Mouse (Mus musculus): ENCODE results near the gene Kcnj16. TPM values are rescaled to one million over a fixed set of nuclear protein-coding genes. Genes with fewer than 3 reads are reported as not detected.

Kcnj16 gene
- total RNA-seq (2022), result under 1 TPM in 1 of 4 experiments, not detected in 3; 0.06 TPM

GRCm38 (mm10) chr11:110967762-110968135, at the start of gene Kcnj16:
Kcnj16 (plus strand) TSS chr11:110968033.
- no peak for DNase-seq (ENCODE audit: low spot score)

GRCm38 (mm10) chr11:110918808-110919465, 48.9 kb upstream of the Kcnj16 start:
- DNase-seq (ENCODE audit: low spot score), result no peak

- DNase-seq (ENCODE audit: low spot score), result no peak
These were observed 32.1 kb upstream of the Kcnj16 start for GRCm38 (mm10) chr11:110935699-110936098.

- DNase-seq (ENCODE audit: low spot score), result no peak
These were observed 25.6 kb upstream of the Kcnj16 start for GRCm38 (mm10) chr11:110942280-110942679.

GRCm38 (mm10) chr11:110942695-110943135, 25.1 kb upstream of the Kcnj16 start:
- DNase-seq (ENCODE audit: low spot score), result no peak

GRCm38 (mm10) chr11:110956665-110957064, 11.2 kb upstream of the Kcnj16 start:
- DNase-seq (ENCODE audit: low spot score), result no peak

- DNase-seq (ENCODE audit: low spot score), result no peak
These were observed 6.2 kb upstream of the Kcnj16 start for GRCm38 (mm10) chr11:110961592-110962021.

- DNase-seq (ENCODE audit: low spot score), result no peak
These were observed 643 bp upstream of the Kcnj16 start for GRCm38 (mm10) chr11:110967019-110967761.

- DNase-seq (ENCODE audit: low spot score), result no peak
These were observed 1.1 kb downstream of the Kcnj16 start for GRCm38 (mm10) chr11:110968901-110969300.

- DNase-seq (ENCODE audit: low spot score), result no peak
These were observed 17.7 kb downstream of the Kcnj16 start for GRCm38 (mm10) chr11:110985508-110985907.

GRCm38 (mm10) chr11:110985949-110986348, 18.1 kb downstream of the Kcnj16 start:
- no peak for DNase-seq (ENCODE audit: low spot score)

- DNase-seq (ENCODE audit: low spot score), result peak; percentile 27
These were observed 25.8 kb downstream of the Kcnj16 start for GRCm38 (mm10) chr11:110993616-110994015.

GRCm38 (mm10) chr11:110997211-110997610, 29.4 kb downstream of the Kcnj16 start:
- DNase-seq (ENCODE audit: low spot score), result no peak

GRCm38 (mm10) chr11:111005103-111005502, 37.3 kb downstream of the Kcnj16 start:
- DNase-seq (ENCODE audit: low spot score), result no peak

- no peak for DNase-seq (ENCODE audit: low spot score)
These were observed 41.6 kb downstream of the Kcnj16 start for GRCm38 (mm10) chr11:111009471-111009870.

- DNase-seq (ENCODE audit: low spot score), result no peak
These were observed 48.4 kb downstream of the Kcnj16 start for GRCm38 (mm10) chr11:111016206-111016605.

- DNase-seq (ENCODE audit: low spot score), result no peak
These were observed 52.4 kb downstream of the Kcnj16 start for GRCm38 (mm10) chr11:111020211-111020610.

- DNase-seq (ENCODE audit: low spot score), result no peak
These were observed 54.9 kb downstream of the Kcnj16 start for GRCm38 (mm10) chr11:111022681-111023281.

- DNase-seq (ENCODE audit: low spot score), result peak; percentile 40
These were observed 74.3 kb downstream of the Kcnj16 start for GRCm38 (mm10) chr11:111042175-111042574.

GRCm38 (mm10) chr11:111043298-111043697, 75.5 kb downstream of the Kcnj16 start:
- DNase-seq (ENCODE audit: low spot score), result no peak

- no peak for DNase-seq (ENCODE audit: low spot score)
These were observed 86.4 kb downstream of the Kcnj16 start for GRCm38 (mm10) chr11:111054252-111054651.
